Mouse (Mus musculus) lung, embryonic 14.5 days (tissue): Measurements from ENCODE around the gene Edem1. TPM values are rescaled to one million over a fixed set of nuclear protein-coding genes. Genes with fewer than 3 reads are reported as not detected.

Experiments used
- ATAC-seq: fragments of 200-750 bp; cut with Nextera tagmentation; 2 replicates; pipeline ENCODE4 v1.8.0; 2017; ENCODE audit warnings: mild to moderate bottlenecking, moderate TSS enrichment, moderate library complexity; ENCODE audit not compliant: insufficient read depth
- DNase-seq: peaks from one replicate; pipeline ENCODE4 v3.0.0-alpha.2; 2015
- H3K27ac ChIP-seq: fragments of 300-500 bp; sonication (generic); 2 replicates; pipeline ENCODE4 v1.5.1; 2014; ENCODE audit warnings: low read depth, mild to moderate bottlenecking, moderate library complexity
- H3K27me3 ChIP-seq: fragments of 300-500 bp; sonication (generic); 2 replicates; pipeline ENCODE4 v1.6.1; 2014; ENCODE audit warnings: low read length, control low read depth; ENCODE audit not compliant: insufficient read depth
- H3K36me3 ChIP-seq: fragments of 300-500 bp; sonication (generic); 2 replicates; pipeline ENCODE4 v1.6.1; 2014; ENCODE audit warnings: control low read depth; ENCODE audit not compliant: insufficient read depth
- H3K4me1 ChIP-seq: fragments of 300-500 bp; sonication (generic); 2 replicates; pipeline ENCODE4 v1.6.1; 2014; ENCODE audit warnings: antibody characterized with exemption, control low read depth; ENCODE audit not compliant: insufficient read depth
- H3K4me2 ChIP-seq: fragments of 300-500 bp; sonication (generic); 2 replicates; pipeline ENCODE4 v1.6.1; 2014; ENCODE audit warnings: mild to moderate bottlenecking
- H3K4me3 ChIP-seq: fragments of 300-500 bp; sonication (generic); 2 replicates; pipeline ENCODE4 v1.5.1; 2014; ENCODE audit warnings: low read depth, low read length
- H3K9ac ChIP-seq: fragments of 300-500 bp; sonication (generic); 2 replicates; pipeline ENCODE4 v1.6.1; 2014
- H3K9me3 ChIP-seq: fragments of 300-500 bp; sonication (generic); 2 replicates; pipeline ENCODE4 v1.6.1; 2016; ENCODE audit warnings: low read depth, low read length, control low read depth
- CTCF ChIP-seq: IDR thresholded peaks from 2 replicates; pipeline ENCODE4 v1.5.1; 2016; ENCODE audit warnings: antibody characterized with exemption, low read depth
- WGBS: fragments of 180-500 bp; shearing (Covaris S2); extraction: QIAGEN DNeasy Blood & Tissue Kit; methylation state at CpG from one replicate; pipeline ENCODE4 v1.1.7; 2014; 5-methylcytosine and 5-hydroxymethylcytosine counted together
- polyA plus RNA-seq: library from polyadenylated mRNA; unstranded; fragments of >200 nt; fragmentation: Nextera tagmentation; extraction: Ambion mirVana; gene quantifications from 2 replicates; pipeline ENCODE4 v1.2.1, GENCODE M21; 2014

Edem1 gene
- polyA plus RNA-seq, 1 experiment from 2014 or later, result 41.5 TPM

DNA sequence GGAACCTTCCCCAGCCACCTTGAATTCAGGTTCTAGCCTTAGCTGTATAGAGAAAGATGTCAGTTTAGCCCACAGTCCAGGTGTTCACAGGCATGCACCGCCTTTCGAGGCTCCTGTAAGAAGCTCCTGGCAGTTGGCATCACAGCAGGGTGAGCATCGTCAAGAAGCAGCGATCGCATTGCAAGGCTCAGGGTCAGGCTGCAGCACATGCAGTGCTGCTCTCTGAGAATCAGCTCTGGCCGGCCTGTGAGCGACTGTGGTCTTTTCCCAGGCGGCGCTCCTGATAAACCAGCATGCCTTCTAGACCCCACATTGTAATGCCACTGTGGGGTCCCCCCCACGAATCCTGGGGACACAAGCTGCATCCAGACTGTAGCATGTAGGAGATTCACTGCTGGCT is 18.2 kb upstream of the Edem1 start:
- Histone ChIP-seq H3K4me2 (no peak overlapping the region), H3K9me3 (no peaks in the 10 kb centered on the region), H3K27me3 (no peaks in the 10 kb centered on the region), H3K27ac (no peak overlapping the region), H3K36me3 (peaks cover 3% of the 10 kb centered on the region; the same call in 1 of the 2 replicates), H3K9ac (no peak overlapping the region), H3K4me3 (no peak overlapping the region), H3K4me1 (0 out of 2 replicates have a peak, but pooled peaks cover 1% of the 10 kb centered on the region)
- WGBS, result 65% methylated on average over 10 of the region's 10 CpGs
- DNase-seq (no peak), ATAC-seq (no peak)
- no peak for TF ChIP-seq CTCF

GRCm38 (mm10) chr6:108812134-108812533 is 16.3 kb upstream of the Edem1 start:
- Histone ChIP-seq H3K4me3 (no peak overlapping the region), H3K4me1 (no peaks in the 10 kb centered on the region), H3K9me3 (no peaks in the 10 kb centered on the region), H3K36me3 (peaks cover 3% of the 10 kb centered on the region; the same call in 1 of the 2 replicates), H3K4me2 (no peak overlapping the region), H3K27ac (no peak overlapping the region), H3K9ac (no peak overlapping the region), H3K27me3 (no peaks in the 10 kb centered on the region)
- TF ChIP-seq CTCF, result no peak
- no peak for DNase-seq
- 88% methylated on average over 2 of the region's 2 CpGs for WGBS
- no peak for ATAC-seq

DNA sequence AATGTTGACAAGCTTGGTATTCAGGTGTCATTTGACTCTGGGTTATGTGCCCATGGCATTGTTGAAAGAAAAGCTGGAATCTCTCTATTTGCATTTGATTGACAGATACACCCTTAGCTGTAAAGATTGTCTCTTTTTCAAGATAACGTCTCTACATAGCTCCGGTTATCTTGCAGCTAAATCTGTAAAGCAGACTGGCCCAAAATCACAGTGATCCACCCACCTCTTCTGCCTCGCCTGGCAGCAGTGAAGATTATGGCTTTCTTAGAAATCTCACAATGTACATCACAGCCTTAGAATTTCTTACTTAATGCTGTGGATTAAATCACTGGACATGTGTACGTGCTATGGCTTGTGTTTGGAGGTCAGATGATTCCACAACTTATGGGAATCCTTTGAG is 10.9 kb upstream of the Edem1 start:
- DNase-seq, result no peak
- Histone ChIP-seq H3K4me3 (no peak overlapping the region), H3K4me1 (no peaks in the 10 kb centered on the region), H3K4me2 (no peak overlapping the region), H3K36me3 (peaks cover 43% of the 10 kb centered on the region), H3K27me3 (no peaks in the 10 kb centered on the region), H3K9ac (no peak overlapping the region), H3K9me3 (no peaks in the 10 kb centered on the region), H3K27ac (no peak overlapping the region)
- WGBS, result 75% methylated on average over 4 of the region's 4 CpGs
- no peak for TF ChIP-seq CTCF
- no peak for ATAC-seq

DNA sequence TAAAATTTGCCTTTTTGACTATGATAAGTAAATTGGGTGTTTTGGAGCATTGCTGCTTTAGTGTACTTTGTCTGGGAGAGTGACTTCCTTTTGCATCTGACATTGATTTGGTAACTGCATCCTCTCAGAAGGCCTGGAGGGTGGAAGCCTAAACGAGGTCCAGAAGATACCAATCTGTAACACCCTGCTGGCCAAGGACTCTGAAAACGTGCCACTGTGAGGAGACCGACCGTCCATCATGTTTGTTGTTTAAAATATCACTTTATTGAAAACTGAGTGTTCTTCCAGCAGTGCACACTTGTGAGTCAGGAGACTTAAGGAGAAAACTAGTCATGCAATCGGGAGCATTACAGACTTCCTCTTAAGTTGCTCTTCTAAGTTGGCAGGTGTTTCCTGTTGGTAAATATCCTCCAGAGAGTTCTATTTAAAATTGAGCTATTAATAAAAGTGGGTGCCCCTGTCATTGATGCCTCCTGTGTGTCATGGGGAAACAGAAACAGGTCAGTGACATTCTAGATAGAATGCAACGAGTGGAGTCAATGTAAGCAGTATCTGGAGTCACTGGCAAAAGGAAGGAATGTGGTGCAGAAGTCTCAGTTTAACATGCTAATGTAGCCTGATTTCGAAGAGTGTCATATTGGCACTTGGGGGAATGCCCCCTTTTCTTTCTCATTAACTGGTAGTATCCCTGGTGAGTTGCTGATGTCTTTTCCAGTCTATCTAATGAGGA is 3.5 kb upstream of the Edem1 start:
- H3K4me3 ChIP-seq, result no peak overlapping the region
- TF ChIP-seq CTCF, result no peak
- no peak overlapping the region for H3K4me2 ChIP-seq
- H3K27me3 ChIP-seq, result no peaks in the 10 kb centered on the region
- H3K9ac ChIP-seq, result no peak overlapping the region
- ATAC-seq, result no peak
- no peaks in the 10 kb centered on the region for H3K9me3 ChIP-seq
- peaks cover 36% of the 10 kb centered on the region for H3K36me3 ChIP-seq
- no peak overlapping the region for H3K27ac ChIP-seq
- 59% methylated on average over 7 of the region's 7 CpGs for WGBS
- H3K4me1 ChIP-seq, result peaks cover 4% of the 10 kb centered on the region; the same call in 1 of the 2 replicates
- DNase-seq, result peak; percentile 13

- peaks cover 27% of the 10 kb centered on the region for H3K36me3 ChIP-seq
- no peak overlapping the region for H3K9ac ChIP-seq
- H3K27me3 ChIP-seq, result no peaks in the 10 kb centered on the region
- no peak overlapping the region for H3K4me2 ChIP-seq
- no peak for TF ChIP-seq CTCF
- H3K4me3 ChIP-seq, result no peak overlapping the region
- DNase-seq (no peak), ATAC-seq (no peak)
- H3K27ac ChIP-seq, result no peak overlapping the region
- WGBS, result 63% methylated on average over 3 of the region's 3 CpGs
- H3K9me3 ChIP-seq, result no peaks in the 10 kb centered on the region
- peaks cover 6% of the 10 kb centered on the region; the same call in 1 of the 2 replicates for H3K4me1 ChIP-seq
These were observed 2.4 kb upstream of the Edem1 start for GRCm38 (mm10) chr6:108826070-108826469.

DNA sequence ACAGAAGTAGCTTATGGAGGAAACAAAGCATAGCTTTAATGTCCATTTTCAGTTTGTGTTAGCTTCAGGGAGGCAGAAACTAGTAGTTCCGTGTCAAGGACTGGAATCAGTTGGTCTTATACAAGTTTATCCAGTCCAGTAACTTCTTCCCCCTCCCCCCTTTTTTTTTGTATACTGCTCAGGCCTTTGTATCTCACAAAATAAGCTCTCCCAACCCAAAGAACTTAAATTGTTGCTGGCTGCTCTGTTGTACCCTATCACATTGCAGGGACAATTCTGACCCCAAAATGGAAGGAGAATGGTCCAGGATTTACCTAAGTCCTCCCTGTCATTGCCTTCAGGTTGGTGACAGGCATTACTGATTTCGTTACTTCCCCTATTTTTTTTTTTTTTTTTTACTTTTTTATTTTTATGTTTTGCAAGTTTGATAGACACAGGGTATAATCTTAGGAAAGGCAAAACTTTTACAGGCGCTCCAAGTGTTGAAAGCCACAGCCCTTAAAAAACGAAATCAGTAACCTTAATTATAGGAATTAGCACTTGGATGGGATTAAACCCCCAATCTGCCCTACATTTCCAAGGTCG is 1.0 kb upstream of the Edem1 start:
- DNase-seq (peak; percentile 10), ATAC-seq (no peak)
- peak overlapping the region; percentile 90 for H3K4me3 ChIP-seq
- WGBS, result 32% methylated on average over 5 of the region's 5 CpGs
- H3K9ac ChIP-seq, result peak overlapping the region; percentile 48
- no peak overlapping the region for H3K27ac ChIP-seq
- TF ChIP-seq CTCF, result no peak
- H3K4me2 ChIP-seq, result peak overlapping the region; percentile 91
- H3K9me3 ChIP-seq, result no peaks in the 10 kb centered on the region
- H3K36me3 ChIP-seq, result peaks cover 17% of the 10 kb centered on the region; the same call in 1 of the 2 replicates
- no peaks in the 10 kb centered on the region for H3K27me3 ChIP-seq
- H3K4me1 ChIP-seq, result peaks cover 6% of the 10 kb centered on the region; the same call in 1 of the 2 replicates

- no peak for TF ChIP-seq CTCF
- no peak; the same call in 1 of the 2 replicates for ATAC-seq
These were observed 431 bp downstream of the Edem1 start for GRCm38 (mm10) chr6:108828872-108829271.

More at GRCm38 (mm10) chr6:108828872-108829271, 431 bp downstream of the Edem1 start:
- Histone ChIP-seq H3K4me1 (peaks cover 6% of the 10 kb centered on the region; the same call in 1 of the 2 replicates), H3K36me3 (peaks cover 3% of the 10 kb centered on the region; the same call in 1 of the 2 replicates), H3K27ac (peak overlapping the region; percentile 84), H3K9ac (peak overlapping the region; percentile 94), H3K9me3 (no peaks in the 10 kb centered on the region), H3K4me3 (peak overlapping the region; percentile 90), H3K4me2 (peak overlapping the region; percentile 91), H3K27me3 (no peaks in the 10 kb centered on the region)
- DNase-seq, result peak; percentile 59
- WGBS, result 0% methylated on average over 54 of the region's 56 CpGs
